Mouse (Mus musculus): ENCODE data around the gene Hsd11b1. TPM values are rescaled to one million over a fixed set of nuclear protein-coding genes. Genes with fewer than 3 reads are reported as not detected.
"Not testable (repeated sequence)": the region's sequence is repeated elsewhere in the genome, so short reads cannot be mapped to it uniquely, and the experiment has no call there.

Gene Hsd11b1
- 1 to 10 TPM; 4.0 to 4.3 TPM for total RNA-seq (2021)
- long read RNA-seq, experiment 1, partial matches to known transcripts = 0 of 2 reads
- long read RNA-seq, experiment 1, other reads (novel, unspliced or antisense) = 0 of 2 reads
- long read RNA-seq, experiment 2, partial matches to known transcripts = 0 of 6 reads
- long read RNA-seq, experiment 2, other reads (novel, unspliced or antisense) = 0 of 6 reads

DNA sequence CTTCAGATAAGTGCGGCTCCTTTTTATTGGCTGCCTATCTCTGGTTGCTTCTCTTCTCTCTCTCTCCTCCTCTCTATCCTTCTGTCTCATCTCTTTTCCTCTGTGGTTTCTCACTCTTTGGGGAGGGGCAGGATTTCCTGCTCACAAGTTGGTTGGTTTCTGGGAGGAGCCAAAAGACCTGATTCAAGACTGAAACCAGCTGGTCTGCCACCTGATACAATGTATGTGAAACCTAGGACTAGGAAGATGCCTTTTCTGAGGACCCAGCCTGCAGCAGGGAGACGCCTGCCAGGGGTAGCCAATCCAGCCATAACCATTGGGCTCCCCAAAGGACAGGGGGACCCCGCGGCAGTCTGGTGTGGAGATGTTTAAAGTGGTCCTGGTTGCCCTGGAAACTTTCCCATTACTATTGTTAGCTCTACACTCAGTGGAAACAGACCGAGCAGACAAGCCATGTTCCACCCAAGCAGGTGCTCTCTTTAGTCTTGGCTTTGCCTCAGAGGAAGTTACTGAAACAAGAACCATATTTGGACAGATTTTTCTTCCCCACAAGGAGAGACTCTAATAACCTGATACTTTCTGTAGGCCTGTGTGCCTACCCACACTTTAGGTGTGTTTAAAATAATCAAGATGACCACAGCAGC lies at the start of gene Hsd11b1:
Gene Hsd11b1, minus strand, starts transcription at position 121 of the 644 bp plus-strand sequence.
- DNase-seq = no peak

DNA sequence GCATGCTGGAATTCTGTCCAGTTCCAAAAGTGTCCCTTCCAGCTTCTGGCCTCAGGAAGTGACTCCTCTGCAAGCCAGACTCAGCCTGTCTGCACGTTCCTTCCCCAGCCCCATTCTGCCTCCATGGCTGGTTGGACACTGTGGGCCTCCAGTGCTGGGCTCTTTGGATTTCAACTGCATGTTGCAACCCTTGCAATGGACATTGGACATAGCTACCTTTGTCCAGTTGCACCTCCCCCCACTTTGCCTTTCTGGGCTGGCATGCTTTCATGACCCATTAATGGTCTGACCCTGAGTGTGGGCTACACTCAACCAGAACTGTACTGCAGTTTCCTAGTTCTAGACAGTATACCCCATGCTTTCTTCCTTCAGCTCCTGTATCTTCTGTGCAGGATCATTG lies 47.7 kb upstream of the Hsd11b1 start:
- no peak for DNase-seq

DNA sequence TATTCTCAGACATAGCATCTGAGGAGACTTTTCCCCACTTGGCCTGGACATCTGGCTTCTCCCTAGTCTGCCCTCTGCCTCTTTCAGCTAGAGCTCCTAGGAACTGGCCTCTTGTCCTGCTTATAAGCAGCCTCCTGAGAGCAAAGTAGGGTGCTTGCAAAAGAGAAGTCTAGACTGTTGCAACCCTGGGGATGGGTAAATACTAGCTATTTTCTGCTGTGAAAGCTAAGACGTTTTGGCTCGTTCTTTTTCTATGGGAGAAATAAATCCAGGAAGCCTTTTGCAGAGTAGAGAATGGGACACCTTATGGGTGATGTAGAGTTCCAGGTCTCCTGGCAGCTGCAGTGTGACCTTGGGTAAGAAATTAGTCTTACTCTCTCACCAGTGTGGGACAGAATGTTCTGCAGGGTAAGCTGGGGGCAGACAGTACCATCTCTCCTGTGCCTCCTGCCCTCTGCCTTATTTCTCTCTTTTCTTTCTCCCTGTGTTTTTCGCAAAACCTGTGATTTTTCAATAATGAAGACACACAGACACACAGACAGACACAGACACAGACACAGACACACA lies 46.7 kb upstream of the Hsd11b1 start:
- DNase-seq = no peak

DNA sequence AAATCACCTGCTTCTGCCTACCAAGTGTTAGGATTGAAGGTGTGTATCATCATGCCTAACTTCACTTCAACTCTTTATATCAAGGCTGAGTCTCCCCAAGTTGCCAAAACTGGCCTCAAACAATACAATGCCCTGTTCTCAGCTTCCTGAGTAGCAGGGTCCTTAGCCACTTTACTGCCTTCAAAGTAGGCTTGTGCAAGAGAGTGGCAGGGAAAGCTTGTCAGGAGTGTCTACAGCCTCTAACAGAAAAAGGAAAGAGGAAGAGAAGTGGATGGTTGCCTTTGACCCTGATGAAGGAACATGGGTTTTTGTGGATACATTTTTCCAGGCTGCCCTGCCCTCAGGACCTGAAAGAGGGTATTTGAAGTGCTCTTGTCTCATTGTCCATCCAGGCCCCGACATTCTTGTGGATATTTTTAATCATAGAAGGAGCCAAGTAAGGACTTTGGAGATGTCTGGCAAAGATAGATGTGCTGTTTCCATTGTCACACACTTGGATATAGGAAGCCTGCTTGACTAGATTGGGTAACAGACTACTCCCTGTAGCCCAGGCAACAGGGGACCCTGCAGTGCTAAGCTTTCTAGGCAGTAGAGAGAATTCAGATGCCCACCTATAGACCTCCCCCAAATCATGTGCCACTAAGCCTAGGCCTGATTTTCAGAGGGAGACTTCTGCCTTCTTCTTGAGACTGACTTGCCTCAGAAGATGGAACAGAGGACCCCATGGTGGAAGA lies 46.1 kb upstream of the Hsd11b1 start:
- DNase-seq = no peak

DNA sequence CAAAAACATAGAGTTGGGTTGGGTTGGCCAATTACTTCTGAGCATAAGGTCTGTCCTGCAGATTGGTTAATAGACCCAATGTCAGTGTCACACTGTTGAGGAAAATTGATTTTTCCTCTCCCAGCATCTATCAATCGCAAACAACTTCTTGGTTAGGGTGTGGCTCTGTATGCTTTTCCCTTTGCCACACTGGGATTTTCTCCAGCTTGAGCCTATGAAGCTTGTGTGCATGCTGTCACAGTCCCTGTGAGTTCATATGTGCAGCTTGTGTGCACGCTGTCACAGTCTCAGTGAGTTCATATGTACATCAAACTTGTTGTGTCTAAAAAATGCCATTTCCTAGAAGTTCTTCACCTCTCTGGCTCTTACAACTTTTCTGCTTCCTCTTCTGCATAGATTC lies 43.0 kb upstream of the Hsd11b1 start:
- no peak for DNase-seq

DNA sequence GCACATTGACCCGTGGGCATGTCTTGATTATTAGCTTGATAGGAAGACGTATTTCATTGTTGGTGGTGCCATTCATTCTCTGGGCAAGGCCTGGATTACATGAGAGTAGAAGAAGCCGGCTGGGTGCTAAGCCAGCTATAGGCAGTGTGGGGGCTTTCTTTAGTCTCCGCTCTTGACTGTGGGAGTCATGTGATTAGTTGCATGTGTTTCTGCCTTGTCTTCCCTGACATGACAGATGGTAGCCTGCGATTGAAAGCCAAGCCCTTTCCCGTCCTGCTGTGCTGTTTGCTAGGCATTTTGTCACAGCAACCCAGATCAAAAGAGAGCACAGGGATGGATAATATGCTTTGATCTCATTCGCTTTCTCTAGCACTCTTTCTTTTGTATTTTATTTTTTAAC lies 41.5 kb upstream of the Hsd11b1 start:
- no peak for DNase-seq

DNA sequence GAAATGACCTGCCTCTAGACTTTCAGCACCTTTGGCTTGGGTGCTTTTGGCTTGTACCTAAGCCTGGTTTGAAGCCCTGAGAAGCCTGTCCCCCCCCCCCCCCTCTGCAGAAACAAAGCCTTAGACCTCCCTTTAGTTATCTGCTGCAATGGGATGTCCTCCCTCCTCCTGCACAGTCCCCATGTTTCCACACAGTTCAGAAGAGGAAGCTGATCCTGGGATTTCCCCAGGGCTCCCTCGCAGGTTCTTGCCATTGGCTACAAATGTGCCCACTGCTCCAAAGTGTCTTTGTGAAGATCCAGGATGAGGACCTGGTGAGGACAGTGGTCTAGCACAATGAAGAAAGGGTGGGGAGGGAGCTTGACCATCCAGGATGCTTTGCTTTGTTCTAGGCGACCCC lies 39.2 kb upstream of the Hsd11b1 start:
- no peak for DNase-seq

DNA sequence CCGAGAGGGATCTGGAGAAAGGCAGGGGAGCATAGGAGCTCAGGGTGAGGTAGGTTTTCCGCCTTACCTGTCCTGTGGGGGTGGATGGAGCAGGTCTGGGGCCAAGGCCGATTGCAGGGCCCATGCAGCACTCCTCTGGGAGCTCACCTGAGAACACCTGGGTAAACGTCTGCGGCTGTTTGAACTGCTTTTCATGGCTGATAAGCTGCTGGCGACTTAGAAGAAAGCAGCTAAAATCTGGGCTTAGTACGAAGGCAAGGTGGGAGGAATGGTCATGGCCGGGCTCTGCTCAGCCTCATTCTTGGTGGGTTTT lies 38.2 kb upstream of the Hsd11b1 start:
- no peak for DNase-seq

DNA sequence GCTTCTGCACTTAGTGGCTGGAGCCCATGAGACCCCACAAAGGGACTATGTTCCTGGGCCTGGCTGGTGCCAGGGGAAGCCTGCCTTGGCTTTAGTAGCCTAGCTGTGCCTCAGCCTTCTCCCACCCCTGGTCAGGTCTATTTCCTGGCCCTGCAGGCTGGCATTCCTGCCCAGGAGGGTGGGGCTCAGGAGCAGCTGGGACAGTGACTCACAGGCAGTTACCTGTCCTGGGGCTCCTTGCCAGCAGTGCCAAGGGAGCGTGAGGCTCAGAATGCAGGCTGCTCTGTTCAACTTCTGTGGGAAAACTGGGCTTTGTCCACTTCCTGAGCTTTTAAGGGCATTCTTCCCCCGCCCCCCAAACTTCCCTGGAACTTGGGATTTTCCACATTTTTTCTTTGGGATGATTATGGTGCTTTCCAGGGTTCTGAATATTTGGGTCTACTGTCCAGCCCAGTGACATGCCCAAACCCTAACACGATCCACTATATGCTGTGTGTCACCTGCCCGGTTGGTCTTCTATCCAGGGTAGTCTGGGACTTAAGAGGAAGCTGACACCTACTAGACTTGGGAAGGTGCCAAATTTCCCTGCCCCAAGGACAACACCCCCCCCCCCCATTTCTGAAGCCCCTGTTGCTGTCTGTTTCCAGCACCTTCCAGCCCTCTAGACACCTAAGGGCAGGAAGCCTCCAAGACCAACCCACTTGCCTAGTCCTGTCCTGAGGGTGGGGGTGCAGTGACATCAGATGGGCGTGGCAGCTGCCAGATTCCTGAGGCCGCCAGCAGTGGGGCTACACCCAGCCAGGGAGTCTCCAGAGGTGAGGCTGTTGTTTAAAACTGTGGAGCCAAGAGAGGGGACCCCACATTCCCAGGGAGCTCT lies 37.6 kb upstream of the Hsd11b1 start:
- DNase-seq = no peak

DNA sequence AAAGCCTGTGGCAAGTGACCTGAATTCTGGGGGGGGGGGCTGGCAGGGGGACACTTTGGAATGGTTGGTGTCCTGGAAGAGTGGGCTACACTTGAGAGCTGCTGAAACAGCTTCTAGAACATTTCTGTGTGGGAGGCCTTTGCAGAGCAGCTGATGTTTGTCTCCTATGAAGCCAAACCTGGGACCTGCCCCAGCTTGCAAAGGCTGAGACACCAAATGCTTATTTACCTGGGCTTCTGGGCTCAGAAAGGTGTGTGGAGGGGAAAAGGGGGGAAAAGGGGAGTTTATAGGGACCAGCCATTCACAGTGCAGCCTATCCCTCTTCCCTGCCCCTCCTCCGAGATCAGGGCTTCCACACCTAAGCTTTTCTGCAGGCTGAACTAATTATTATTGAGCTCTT lies 36.1 kb upstream of the Hsd11b1 start:
- no peak for DNase-seq

DNA sequence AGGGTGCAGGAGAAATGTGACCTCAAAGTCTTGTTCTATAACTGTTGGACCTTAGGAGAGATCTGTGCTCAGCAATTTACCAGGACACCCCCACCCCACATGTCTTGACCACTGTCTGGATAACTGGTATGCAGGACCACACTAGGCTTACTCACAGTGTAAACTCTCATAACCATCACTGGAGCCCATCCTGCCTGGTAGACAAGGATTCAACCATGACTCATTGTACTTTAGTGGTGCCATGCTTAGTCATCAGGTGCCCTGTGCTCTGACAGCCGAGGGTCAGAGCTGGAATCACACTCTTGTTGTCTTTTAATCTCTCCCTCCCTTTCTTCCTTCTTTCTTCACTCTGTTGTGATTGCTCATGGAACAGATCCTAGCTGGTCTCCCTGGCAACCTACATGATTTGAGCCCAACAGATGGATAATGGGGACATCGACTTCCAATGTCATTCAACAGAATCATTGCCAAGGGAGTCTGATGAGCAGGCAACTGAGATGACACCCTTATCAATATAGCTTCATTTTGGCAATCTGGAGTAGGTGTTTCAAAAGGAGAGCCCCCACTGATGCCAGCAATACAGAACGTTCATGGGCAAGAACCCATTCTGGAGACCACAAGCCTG lies 34.4 kb upstream of the Hsd11b1 start:
- no peak for DNase-seq

DNA sequence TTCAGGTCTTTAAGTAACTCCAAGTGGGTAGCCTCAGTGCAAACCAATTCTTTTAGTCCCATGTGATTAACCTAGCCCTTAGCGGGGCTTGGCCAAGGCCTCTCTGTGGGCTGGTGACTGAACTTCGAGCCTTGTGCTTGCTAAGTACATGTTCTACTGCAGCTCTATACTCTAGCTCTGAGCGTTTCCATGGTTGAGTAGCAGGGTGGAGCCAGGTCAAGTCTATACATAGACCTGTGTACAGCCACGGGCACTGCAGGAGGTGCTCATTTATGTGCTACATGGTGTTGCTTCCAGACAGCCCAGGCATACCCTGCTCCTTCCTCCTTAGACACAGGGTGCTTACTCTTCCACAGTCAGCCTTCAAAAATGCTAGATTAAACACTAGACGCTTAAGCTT lies 32.0 kb upstream of the Hsd11b1 start:
- DNase-seq = no peak

DNA sequence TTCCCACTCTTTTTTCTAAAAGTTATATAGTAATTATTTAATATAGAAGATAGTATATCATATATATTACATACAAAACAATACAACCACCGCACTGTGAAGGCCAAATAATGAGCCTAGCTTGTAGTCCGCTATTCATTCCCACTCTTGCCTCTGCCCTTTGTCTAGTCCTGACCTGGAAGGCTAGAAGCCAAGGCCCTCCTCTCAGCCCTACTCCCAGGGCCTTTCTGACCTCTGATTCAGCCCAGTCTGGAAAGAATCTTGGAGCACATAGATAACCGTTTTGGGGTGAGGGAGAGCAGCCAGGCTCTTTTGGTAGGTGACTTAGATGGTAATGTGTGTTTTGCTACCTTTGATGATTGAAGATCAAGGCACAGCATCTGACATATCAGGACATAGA lies 30.1 kb upstream of the Hsd11b1 start:
- no peak for DNase-seq

DNA sequence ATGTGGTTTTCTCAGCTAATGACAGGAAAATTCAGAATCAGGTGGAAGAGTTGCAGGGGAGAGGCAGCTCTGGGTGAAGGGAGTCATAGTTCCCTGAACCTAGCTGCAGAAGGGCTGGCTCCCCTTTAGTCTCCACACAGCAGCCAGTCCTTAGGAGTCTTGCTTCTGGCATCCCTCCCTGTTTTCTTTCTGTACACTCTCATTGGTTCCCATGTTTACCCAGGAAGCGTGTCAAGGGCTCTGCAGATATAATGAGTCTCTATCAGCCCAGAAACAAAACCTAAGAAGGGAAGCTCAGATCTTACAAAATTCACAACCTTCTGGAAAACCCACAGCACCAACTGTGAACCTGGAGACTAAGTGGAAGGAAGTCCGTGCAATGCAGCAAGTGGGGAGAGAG lies 29.2 kb upstream of the Hsd11b1 start:
- no peak for DNase-seq

DNA sequence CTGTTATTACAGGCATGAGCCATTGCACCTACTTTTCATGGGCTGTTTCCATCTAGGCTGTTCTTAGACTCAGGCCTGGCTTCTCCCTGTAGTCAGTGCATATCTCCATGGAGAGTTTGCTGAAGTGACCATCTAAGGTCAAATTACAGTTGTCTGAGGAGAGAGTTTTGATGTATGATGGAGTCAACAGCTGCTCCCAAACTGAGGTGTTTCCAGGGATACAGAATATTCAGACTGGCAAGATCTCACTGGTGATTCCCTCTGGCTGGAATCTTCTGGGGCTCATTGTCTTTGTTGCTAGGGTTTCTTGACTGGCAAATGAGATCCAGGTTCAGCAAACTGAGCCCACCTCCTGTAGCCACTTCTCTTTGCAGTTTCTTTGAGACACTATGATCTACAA lies 26.8 kb upstream of the Hsd11b1 start:
- DNase-seq = no peak

DNA sequence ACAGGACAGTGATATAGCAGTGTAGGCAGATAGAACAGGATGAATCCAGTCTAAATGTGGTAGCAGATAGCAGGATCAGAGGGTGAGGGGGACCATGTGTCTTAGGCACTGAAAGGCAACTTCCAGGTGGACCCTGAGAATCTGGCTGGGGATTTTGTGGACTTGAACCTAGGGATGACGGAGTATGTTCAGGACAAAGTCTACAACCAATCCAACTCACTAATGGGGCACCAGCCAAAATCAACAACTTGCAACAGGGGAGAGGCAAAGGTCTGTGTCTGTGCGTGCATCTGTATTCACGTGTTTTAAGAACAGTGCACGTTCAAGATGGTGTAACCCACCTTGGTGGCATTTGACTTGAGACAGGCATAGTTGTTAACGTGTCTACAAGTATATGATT lies 26.0 kb upstream of the Hsd11b1 start:
- no peak for DNase-seq

DNA sequence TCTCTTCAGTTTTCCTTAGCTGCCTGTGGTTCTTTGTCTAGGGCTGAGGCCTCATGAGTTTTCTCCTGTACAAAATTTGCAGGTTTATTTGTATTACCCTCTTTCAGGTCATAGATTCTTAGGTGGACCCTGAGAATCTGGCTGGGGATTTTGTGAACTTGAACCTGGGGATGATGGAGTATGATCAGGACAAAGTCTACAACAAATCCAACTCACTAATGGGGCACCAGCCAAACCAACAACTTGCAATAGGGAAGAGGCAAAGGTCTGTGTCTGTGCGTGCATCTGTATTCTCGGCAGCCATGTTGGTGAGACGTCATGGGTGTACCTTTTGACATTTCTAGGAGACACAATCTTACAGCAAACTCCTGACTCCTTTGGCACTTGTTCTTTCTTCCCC lies 25.2 kb upstream of the Hsd11b1 start:
- no peak for DNase-seq

DNA sequence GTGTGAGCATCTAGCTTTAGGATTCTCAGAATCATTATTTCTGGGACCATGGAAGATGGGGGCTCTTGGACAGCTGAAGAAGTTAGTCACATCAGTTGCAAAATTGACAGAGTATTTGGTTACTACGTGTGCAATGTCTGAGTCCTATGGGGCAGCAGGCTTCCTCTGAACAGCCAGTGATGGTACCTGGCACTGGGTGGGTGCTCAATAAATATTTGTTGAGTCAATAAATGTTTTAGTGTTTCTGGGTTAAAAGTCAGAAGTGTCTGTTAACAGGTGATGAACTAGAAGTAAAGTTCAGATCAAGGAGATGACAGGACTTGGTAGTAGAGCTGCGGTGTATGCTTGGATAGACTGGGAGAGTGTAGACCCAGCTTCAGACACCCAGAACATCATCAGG lies 23.7 kb upstream of the Hsd11b1 start:
- DNase-seq = no peak

DNA sequence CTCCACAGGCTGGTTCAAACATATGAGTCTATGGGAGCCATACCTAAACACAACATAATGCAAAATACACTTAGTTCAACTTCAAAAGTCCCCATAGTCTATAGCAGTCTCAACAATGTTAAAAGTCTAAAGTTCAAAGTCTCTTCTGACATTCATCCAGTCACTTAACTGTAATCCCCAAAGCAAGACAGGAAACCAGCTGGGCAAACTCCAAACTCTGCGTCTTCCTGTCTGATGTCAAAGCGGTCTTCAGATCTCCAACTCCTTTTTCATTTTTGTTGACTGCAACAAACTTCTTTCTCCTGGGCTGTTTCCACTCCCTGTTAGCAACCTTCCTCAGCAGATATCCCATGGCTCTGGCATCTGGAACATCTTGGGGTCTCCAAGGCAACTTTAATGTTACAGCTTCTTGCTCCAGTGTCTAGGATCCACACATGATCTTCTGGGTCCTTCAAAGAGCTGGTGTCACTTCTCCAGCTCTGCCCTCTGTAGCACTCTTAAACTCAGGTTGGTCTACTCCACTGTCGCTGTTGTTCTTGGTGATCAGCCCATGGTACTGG lies 22.0 kb upstream of the Hsd11b1 start:
- not testable (repeated sequence) for DNase-seq

DNA sequence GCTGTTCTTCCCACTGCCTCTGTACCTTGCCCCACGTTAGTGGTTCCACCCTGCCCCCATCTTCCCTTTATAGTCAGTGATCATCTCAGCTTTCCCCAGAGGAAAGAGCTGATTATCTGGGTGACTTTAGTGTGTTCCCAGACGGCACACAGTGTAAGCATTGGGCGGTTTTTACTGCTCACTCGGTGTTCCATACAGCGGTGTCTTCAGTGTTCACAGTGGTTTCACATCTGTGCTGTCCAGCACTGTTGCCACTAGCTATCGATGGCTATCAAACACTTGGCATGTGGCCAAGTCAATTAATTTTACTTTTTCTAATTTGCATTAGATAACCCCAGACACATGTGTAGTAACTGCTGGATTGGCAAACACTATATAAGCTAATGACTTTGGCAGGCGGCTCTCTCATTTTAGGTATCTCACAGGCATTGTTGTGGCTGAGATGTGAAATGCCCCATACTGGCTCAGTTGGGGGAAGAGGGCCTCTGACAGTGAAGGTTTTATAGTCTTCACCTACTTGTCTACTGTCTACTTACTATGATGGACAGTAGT lies 20.4 kb upstream of the Hsd11b1 start:
- no peak for DNase-seq

DNA sequence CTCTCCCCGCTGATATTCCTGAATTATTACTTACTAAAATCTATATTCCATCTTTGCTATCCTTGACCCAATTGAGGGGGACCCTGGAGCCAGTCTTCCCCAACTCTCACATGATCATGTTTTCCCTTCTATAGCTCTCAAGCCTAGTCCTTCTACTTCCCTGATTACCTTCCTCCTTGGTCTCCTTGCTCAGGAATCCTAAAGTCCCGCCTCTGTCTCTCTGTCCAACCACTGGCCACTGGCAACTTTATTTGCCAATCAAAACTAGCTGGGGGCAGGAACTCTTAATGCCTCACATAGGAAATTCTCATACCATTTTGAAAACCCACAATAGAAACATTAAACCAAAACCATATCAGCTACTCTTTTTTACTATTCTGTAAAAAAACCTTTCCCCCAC lies 17.5 kb upstream of the Hsd11b1 start:
- no peak for DNase-seq

DNA sequence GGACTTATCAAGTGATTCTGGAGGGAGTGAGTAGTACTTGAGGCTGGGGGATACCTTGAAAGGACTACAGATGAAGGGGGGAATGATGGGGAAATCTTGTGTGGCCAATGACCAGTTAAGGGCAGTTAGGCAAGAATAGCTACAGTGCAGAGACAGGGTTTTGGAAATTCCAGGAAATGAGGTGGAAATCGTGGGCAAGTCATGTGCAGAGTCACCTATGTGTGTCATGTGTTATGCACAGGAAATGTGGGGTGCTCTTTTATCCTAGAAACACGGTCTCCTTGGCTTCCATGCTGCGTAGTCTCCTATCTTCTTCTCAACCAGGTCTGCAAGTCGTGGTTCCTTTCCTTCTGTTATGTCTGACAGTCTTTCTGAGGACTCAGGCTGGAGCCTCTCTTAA lies 15.6 kb upstream of the Hsd11b1 start:
- no peak for DNase-seq
